Mouse (Mus musculus): ENCODE data around the gene Lsg1.

Lsg1 gene

DNA sequence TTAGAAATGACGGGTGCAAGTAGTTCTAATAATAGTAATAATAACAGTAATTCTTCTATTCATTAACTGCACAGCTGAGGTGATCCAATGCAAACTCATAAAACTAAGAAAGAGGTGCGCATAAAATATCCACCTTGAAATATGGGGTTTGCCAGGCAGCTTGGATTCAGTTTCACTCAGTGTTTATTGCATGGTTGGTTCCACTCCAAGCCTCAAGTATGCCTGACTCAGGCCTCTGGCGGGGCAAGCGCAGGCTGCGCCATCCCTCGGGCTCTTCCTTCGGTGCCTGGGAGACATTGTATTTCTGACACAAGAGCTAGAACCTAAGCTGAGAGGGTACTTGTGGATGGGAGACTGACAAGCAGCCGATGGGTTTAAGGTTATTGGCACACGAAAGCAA is 68.8 kb downstream of the Lsg1 start:
- no peak for DNase-seq (ENCODE audit: extremely low spot score)

DNA sequence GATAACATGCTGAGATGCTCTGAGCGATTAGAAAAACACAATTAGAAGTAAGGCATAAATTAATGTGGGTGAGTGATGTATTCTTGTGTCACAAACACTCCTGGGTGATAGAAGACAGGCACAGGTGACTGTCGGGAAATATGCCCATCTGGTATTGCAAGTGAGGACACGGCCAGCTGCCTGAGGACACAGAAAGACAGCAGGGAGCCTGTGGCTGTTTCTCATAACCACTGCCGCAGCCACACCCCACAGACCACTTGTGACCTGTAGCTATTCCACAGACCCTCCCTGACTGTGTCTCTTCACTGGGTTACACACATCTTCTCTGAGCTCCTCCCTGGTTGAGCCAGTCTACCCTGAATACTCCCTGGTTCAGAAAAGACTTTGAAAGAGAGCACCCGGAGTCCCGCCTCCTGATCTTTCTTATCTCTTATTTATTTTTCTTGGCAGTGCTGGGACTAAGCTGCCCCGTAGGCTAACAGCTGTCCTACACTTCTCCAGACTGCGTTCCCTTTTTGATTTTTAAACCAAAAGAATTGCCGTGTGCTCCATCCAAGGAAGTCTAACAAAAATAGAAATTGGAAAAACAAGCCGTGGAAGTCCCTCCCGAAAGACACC is 69.6 kb downstream of the Lsg1 start:
- no peak for DNase-seq (ENCODE audit: extremely low spot score)

DNA sequence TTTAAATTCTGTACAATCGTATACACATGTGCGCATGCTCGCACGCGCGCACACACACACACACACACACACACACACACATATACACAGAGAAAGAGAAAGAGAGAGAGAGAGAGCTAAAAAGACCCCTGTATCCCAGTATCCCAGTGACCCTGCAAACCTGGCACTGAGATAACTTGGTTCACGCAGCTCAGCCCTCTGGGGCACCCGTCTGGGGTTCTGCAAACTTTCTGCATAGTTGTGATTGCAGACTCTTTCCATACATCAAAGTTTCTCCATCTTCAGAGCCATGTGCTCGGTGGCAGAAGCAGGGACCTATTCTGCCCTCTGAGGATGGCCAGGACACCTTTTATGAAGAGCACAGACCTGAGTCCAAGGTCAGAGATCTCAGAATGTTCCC is 70.4 kb downstream of the Lsg1 start:
- no peak for DNase-seq (ENCODE audit: extremely low spot score)

DNA sequence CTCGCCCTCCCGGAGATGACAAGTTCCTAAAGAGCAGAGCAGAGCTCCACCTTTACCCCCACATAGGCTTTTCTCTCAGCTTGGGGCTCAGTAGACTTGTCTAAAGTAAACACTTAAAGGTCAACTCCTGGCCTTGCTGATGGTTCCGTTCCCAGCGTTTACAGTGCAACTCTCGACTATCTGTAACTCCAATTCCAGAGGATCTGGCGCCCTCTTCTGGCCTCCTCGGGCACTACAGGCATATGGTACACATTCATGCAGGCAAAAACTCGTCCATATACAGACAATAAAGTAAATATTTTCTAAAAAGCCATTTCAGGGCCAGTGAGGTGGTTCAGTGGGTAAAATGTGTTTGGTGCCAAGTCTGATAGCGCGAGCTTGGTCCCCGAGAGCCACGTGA is 72.0 kb downstream of the Lsg1 start:
- no peak for DNase-seq (ENCODE audit: extremely low spot score)

DNA sequence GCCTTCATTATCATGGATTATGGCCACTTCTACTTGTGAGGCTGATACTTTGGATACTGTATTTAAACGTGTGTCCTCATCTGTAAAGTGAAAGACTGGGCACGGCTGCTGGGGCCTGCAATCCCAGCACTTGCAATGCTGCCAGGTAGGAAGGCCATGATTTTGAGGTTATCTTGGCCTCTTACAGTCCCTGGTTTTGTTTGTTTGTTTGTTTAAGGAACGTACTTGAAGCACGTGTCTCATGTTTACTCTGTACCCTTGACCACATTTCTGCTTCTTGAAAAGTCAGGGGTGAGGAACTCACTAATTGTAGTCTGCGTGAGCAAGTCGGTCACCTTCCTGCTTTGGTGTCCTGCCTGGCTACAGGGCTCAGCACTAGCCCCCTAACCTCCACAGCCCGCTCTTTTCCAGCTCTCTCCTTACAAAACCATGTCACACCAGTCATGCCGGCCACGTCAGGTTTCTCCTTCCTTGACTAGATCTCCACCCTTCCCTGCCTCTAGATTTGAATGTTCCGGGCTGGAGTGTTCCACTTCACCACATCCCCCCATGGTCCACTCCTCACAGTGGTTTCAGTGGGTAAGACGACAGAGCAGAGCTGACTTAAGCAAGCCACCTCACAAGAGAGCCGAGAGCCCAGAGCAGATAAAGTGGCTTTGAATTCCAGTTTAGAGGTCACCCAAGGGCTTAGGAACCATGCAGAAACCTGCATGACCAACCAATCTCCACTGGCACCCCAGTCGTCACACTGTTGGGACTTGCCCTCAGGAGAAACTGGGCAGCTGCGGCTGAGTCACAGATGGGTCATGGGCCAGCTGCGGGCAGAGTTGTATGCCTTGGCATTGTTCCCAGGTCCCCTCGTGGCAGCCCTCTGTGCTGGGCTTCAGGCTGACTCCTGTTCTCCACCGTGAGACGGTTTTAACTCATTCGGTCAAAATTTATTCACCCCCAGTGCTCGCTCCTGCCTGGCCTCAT is 74.1 kb downstream of the Lsg1 start:
- DNase-seq (ENCODE audit: extremely low spot score), result no peak

DNA sequence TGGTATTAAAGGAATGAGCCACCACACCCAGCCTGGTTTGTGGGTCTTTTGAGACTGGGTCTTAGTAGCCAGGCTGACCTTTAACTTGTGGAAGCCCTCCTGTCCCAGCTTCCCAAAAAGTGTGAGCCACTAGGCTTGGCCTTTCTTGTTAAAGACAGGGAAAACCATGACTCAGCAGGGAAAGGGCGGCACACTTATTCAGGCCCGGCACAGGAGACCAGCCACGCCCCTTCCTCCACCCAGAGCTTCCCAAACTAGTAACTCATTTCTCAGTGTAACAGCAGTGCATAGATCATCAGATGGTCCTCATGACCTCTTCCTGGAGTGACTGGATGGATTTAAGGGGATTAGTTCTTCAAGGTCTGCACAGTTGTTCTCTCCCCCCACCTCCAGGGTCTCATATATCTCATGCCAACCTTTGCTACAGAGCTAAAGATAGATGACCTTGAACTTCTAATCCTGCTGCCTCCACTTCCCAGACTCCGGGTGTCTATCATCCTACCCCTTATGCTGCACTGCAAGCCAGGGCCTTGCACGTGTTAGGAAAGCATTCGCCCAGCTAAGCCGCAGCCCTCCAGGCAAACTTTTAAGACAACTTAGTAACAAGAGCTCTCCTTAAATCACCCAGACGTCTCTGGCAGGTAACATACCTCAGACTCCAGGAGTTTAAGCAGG is 74.9 kb downstream of the Lsg1 start:
- DNase-seq (ENCODE audit: extremely low spot score), result no peak

DNA sequence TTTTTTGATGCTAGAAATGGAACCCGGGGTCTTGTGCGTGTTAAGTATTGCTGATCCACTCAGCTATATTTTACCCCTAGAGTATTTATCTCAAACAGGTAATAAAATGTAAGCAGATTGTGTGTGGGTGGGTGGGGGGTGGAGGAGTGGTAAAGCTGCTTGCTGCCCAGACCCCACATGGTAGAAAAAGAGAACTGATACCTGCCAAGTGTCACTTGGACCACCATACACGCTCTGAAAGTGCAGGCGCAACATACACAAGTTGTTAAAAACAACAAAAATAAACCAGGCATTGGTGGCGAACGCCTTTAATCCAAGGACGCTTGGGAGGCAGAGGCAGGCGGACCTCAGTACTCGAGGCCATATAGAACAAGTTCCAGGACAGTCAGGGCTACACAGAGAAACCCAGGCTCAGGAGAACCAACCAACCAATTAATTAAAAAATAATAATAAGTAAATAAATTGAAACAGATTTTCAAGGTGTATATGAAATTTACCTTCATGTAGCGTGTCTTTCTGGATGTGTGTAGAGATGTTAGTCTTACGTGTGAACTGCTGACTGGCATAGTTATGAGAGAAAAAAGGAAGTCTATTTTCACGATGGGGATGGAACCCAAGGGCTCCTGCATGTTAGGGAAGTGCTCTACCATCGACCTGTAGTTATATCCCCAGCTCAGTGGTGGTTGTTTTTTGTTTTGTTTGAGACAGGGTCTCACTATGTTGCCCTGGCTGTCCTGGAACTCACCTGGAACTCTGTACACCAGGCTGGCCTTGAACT is 75.6 kb downstream of the Lsg1 start:
- DNase-seq (ENCODE audit: extremely low spot score), result no peak

DNA sequence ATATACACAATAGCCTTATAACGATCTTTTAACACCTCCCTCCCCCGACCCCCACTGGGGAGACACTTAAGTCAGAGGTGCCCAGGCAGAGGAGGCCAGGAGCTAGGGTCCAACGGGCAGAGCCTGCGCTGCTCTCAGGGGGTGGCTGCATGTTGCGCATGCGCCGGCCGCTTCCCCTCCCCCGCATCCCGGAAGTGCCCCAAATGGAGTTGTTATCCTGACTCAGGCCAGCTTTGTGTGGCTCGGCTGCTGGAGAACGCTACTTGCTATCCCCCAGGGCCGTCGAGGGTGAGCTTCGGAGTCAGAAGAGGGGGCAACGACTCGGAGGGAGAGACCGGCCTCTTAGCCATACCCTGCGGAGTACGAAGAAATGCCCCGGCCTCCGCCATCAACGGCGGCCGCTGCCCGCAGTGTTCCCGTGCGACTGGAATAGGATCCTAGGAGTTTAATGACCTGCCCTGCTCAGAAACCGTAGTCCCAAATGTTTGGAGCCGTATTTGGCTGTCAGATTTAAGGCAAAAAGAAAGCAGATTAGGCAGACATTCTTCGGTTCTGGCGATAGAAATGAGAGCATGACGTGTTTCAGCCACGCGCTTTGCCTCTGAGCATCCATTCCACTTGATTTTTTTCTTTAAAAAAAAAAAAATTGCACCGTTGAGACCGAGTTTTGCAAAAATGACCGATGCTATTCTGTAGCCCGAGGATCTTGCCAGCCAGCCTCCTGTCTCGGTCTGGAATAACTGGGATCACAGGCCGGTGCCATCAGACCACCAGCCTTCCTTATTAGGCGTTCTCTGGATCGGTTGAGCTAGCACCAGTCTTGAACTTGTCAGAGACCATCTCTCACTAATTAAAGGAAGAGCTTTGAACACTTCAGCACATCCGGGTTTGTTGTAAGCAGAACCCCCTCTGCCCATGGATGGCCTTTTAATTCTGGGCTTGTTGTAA is 76.6 kb downstream of the Lsg1 start:
- DNase-seq (ENCODE audit: extremely low spot score), result peak; percentile 90

All from embryo, embryonic 9.5 days (tissue).